Mouse (Mus musculus) left cerebral cortex, adult 18-20 months (tissue): ENCODE data around the gene Rabep2. TPM values are rescaled to one million over a fixed set of nuclear protein-coding genes. Genes with fewer than 3 reads are reported as not detected.
A peak's percentile ranks its signal among the peaks of the same experiment; 100 is the strongest.
"Not testable (repeated sequence)": the region's sequence is repeated elsewhere in the genome, so short reads cannot be mapped to it uniquely, and the experiment has no call there.

Experiments used
- DNase-seq, 2 experiments: peaks; one replicate each; pipeline ENCODE4 v3.0.0; 2021 to 2022; ENCODE audit warnings: low spot score in 2 of 2, mixed read lengths in 1 of 2
- long read RNA-seq, 2 experiments: library from polyadenylated mRNA; stranded (forward); transcript quantifications; one replicate each; pipeline ENCODE4 v2.0.0; 2021
- total RNA-seq, 2 experiments: library from RNA; stranded (reverse); gene quantifications; 2 replicates each; pipeline ENCODE4 v1.2.3; 2021

Rabep2 gene
- total RNA-seq = 10 to 100 TPM; 14.0 to 14.6 TPM
- long read RNA-seq, experiment 1, partial matches to known transcripts = 1 of 4 reads
- long read RNA-seq, experiment 1, other reads (novel, unspliced or antisense) = 3 of 4 reads
- long read RNA-seq, experiment 2, partial matches to known transcripts = 2 of 6 reads
- long read RNA-seq, experiment 2, other reads (novel, unspliced or antisense) = 4 of 6 reads

DNA sequence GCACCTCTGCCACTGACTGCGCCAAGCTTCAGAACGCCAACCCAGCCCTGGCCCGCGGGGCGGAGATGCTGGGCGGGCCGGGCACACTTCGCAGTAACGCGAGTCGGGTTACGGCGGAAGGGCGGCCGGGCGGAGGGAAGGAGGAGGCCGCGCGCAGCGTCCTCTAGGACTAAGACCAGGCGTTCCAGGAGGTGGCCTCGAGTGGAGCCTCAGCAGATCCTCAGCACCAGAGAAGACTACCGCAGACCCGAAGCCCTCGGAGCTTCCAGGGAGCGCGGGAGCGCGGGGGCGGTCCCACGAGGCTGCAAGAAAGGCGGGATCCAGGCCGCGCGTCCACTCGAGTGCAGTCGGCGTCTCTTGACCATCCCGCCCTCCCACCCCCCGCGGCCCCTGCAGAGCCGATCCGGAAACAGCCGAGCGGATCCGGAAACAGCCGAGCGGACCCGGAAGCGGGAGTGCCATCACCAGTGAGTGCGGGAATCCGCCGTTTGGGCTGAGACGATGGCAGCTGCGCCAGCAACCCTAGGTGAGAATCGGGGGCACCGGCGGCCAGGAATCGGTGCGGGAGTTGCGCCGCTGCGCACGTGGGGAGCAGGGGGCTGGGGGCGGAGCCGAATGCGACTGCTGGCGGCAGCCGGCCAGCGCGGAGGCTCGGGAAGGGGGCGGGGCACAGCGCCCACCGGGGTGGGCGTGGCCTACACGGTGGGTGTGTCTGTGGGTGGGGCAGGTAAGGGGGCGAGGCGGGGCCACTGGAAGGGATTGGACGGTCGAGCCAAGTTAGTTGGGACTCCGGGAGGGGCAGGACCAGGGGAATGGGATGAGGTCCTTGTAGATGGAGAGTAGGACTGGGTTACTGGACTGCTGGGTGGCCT lies at the start of gene Rabep2:
Gene Rabep2 (plus strand): TSS at position 129 of the 872 bp plus-strand sequence.
- DNase-seq = peak; percentile 94 to 98

DNA sequence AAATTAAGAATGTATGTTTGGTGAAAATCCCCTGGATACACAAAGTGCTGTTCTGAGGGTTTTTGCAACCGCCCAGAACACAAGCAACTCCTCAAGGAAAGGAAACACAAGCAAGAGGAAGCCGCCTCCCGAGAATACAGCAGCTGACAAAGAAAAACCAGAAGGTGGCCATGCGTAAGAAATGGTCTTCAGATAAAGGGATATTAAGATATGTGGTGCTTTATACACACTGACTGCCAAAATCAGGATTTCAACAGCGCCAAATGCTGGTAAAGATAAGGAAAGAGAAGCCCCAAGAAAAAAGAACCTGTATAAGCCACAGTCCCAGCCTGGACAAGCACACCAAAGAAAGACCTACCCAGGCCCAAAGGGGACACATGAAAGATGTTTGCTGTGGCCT lies 45.0 kb upstream of the Rabep2 start:
- DNase-seq = no peak

DNA sequence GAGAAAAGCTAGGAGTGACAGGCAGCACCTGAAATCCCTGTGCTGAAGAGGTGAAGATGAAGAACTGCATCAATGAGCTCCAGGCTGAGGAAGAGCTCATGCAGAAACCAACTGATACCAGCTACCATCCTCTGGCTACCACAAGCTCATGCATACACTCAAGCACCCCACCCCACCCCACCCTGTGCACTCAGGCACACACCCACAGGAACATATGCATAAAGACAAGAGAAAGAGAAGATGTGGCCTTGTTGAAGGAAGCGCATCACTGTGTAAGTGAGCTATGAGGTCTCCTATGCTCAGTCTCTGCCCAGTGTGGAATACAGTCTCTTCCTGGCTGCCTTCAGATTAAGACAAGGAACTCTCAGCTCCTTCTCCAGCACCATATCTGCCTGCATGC lies 40.4 kb upstream of the Rabep2 start:
- DNase-seq = no peak

DNA sequence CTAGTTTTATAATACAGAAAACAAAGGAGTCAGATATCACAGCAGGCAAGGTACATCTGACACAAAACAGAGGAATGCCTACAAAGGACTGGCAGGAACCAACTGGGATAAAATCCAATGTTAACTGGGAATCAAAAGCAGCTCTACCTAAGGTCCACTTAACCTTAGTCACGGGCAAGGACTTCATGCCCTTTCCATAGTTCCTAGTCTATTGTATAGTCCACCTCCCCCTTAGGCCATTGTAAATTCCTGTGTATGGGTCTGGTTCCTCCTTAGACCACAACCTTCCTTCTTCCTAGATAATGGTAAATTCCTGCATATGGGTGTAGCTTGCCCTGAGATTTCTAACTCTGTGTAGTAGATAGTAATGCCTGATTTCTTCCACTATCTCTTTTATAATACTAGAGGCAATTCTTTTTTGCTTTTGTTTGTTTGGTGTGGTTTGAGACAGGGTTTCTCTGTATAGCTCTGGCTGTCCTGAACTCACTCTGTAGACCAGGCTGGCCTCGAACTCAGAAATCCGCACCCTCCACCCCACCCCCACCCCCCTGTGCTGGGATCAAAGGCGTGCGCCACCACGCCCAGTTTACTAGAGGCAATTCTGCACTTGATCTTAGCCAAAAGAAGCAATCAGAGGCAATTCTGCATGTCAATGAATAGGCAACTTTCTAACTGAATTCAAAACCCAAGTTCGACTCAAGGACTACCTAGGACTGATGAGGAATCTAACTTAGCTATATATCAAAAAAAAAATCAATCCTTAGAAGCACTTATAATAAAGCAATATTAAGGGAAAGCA lies 36.3 kb upstream of the Rabep2 start:
- not testable (repeated sequence) for DNase-seq

- DNase-seq = peak; percentile 96
Observed at GRCm38 (mm10) chr7:126396298-126397119, 32.0 kb upstream of the Rabep2 start, which contains the start of gene Nfatc2ip. Gene Nfatc2ip (minus strand): TSS chr7:126396737.

GRCm38 (mm10) chr7:126397221-126397620 lies 31.3 kb upstream of the Rabep2 start:
- DNase-seq = no peak

DNA sequence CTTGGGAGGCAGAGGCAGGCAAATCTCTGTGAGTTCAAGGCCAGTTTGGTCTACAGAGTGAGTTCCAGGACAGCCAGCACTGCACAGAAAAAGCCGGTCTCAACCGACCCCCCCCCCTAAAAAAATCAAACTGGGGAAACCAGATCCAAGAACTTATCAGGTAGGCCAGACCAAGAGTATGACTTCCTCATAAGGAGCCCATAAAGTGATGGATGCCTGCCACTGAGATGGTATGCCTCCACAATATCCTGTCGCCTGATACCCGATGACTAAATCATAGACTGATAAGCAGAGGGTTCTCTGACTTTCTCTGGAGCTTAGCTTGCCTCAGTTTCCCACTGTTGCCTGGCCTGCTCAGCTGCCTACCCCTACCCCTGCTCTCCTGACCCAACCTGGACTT lies 30.7 kb upstream of the Rabep2 start:
- no peak for DNase-seq

DNA sequence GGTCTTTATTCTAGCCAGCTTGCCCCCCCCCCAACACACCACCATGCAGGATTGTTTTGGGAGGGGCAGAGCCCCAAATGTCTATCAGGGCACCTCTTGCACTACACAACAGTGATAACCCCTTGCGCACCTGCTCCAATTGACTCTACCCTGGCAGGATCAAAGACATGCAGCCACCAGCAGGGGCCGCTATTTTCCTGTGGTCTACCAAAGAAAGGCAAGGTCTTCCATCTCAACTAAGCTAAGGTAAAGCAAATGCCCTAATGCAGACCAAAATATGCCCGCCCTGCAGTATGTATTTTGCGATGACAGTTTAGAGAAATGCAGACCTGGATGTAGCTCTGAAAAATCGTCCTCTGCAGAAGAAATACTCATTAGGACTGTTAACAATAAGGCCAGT lies 29.0 kb upstream of the Rabep2 start:
- peak; percentile 78 to 83 for DNase-seq

GRCm38 (mm10) chr7:126402518-126402917 lies 26.0 kb upstream of the Rabep2 start:
- DNase-seq = not testable (repeated sequence)

DNA sequence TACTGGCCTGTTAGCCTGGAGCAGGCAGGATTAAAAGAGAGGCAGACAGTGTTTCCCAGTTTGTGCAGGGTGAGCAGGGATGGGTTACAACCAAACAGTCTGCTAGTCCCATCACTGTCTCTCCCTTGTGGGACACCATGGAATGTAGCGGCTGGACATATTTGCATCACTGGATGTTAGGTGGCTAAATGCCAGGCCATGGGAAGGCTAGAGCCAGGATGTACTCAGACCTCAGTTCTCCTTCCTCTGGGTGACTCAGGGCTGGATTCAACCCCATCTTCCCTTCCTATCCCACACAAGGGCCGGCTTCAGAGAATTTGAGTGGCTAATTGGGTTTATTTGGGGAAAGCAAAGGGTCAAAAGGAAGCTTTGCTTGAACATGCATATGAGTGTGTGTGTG lies 19.9 kb upstream of the Rabep2 start:
- no peak for DNase-seq

DNA sequence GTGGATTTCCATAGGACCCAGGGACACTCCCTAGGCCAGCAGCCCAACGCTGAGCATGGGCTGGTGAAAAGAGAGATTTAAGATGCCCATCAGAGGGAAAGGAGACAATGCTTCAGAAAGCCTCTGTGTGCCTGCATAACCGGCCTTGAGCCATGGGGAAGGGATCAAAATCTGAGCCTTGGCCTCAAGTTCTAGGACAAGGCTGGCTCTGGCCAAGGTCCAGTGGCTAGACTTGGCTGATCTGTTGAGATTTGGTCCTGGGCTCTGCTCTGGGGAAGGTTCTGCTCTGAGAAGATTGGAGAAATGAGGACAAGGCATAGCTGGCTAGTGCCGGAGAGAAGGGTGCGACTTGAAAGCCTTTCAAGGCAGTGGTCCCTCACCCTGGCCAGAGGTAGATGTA lies 17.5 kb upstream of the Rabep2 start:
- DNase-seq = no peak

DNA sequence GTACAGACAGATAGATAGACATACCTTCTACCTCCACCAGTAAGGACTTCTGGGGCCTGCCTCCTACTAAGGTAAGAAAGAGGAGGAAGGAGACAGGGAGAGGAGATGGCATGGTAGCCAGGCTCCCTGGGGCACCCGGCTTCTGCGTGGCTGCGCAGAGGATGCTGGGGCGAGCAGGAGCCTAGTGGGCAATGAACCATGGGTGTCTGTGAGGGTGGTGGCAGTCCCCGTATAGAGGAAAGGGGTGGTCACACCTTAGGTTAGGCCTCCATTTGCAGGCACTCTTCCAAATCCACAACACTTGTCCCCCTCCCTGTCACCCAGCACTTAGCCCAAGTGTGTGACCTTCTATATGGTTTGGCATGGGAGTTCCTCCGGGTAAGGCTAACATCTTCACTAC lies 13.8 kb upstream of the Rabep2 start, which contains the start of gene Cd19:
Gene Cd19 (minus strand): TSS at position 165 of the 400 bp plus-strand sequence.
- DNase-seq = no peak

GRCm38 (mm10) chr7:126416615-126417014 lies 11.9 kb upstream of the Rabep2 start:
- no peak for DNase-seq

DNA sequence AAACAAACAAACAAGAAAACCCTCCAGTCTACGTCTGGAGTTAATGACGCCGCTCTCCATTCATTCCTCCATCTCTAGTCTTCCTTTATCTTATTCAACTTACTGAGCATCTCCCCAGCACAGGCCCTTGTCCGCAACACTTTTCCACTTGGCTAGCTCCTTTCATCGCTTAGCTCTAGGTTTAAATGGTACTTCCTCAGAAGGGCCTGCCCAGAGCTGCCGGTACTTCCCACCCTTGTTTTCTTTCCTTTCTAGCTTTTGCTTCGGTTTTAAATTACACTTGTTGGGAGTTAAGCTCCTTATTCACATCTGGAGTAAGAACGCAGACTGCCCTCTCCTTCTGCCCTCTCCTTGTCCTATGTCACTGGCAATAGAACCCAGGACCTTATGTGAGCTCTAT lies 11.5 kb upstream of the Rabep2 start:
- DNase-seq = no peak

DNA sequence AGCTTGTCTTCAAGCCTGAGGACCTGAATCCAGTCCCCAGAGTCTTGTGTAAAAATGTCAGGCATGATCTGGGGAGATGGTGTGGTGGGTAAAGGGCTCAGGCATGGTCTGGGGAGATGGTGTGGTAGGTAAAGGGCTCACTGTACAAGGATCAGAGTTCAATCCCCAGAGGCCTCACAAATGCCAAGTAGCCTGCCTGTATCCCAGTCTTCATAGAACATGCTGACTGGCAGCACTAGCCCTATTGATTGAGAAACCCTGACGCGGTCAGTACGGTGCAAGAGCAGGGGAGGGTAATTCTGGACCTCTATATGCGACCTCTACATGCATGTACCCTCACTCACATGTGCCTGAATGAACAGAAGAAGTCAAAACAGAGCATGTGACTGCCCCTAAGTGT lies 11.0 kb upstream of the Rabep2 start:
- no peak for DNase-seq

DNA sequence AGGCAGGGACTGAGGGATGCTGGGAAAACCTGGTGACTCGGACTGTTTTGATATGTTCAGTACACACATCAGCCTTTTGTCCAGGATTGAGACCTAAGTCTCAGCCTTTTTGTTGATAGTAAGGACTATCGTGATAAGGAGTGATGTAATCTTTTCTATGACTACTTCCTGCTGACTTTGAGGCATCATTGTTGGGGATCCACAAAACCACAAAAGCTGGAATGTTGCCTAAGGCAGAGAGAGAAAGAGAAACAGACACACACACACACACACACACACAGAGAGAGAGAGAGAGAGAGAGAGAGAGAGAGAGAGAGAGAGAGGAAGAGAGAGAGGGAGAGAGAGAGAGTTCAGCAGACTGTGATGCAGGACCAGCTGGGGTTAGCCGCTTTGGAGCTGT lies 10.1 kb upstream of the Rabep2 start:
- no peak for DNase-seq

GRCm38 (mm10) chr7:126421756-126422155 lies 6.8 kb upstream of the Rabep2 start:
- no peak for DNase-seq

- DNase-seq = no peak
Observed at GRCm38 (mm10) chr7:126424161-126424560, 4.4 kb upstream of the Rabep2 start.

DNA sequence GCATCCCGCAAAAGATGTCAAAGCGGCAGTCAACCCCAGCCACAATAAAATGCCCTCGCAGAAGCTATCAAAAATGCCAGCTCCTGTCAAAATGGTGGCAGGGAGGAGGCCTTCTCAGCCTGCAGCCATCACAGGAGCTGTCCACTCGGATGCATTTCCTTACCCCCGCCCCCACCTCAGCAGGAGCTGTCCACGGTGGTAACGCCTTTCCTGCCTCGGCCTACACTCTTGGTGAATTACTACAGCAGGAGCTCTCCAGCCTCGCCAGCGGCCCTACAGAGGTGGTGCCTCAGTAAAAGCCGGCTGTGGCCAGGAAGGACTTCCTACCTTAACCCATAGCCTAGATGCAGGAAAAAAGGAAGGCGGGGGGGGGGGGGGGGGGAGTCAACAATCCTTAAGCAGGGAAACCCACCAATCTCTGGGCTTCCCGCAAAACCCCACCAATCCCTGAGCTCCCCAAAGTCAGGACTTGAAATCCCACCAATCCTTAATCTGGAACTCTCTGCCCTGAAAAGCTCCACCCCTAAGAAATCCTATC lies 1.2 kb upstream of the Rabep2 start:
- no peak for DNase-seq

GRCm38 (mm10) chr7:126428154-126428553 lies 405 bp upstream of the Rabep2 start:
- no peak for DNase-seq

GRCm38 (mm10) chr7:126429503-126429898 lies 942 bp downstream of the Rabep2 start:
- DNase-seq = no peak
